Mouse (Mus musculus): ENCODE results near the gene Pakap. TPM values are rescaled to one million over a fixed set of nuclear protein-coding genes. Genes with fewer than 3 reads are reported as not detected.

The Pakap gene
- total RNA-seq (2017) = not detected in 2 replicates

DNA sequence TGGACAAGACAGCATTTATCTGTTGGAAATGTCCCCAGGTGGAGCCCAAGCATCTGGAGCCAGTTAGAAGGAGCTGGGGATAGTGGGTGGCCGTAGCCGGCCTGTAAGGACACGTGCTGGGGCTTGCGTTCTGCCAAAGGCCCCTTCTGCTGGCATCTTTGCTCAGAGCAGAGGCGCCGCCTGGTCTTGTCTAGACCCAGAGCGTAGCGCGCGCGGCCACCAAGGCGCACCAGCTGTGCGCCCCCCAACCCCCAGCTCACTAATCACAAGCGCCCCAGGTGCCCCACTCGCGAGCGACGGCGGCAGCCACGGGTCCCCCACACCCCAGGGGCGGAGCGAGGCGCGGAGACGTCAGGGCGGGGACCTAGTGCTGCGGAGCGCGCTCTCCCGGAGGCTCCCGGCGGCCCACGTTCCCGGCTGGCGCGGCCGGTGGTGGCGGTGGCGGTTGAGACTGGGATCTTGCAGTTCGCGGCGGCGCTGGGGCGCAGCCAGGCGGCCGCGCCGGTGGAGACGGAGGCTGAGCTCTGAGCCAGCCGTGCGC, at the start of gene Pakap:
Gene Pakap (plus strand): TSS at position 514 of the 541 bp plus-strand sequence.
- ATAC-seq (ENCODE audit: extremely low read depth, insufficient number of reproducible peaks, low FRiP score, poor library complexity, severe bottlenecking) = no peak

DNA sequence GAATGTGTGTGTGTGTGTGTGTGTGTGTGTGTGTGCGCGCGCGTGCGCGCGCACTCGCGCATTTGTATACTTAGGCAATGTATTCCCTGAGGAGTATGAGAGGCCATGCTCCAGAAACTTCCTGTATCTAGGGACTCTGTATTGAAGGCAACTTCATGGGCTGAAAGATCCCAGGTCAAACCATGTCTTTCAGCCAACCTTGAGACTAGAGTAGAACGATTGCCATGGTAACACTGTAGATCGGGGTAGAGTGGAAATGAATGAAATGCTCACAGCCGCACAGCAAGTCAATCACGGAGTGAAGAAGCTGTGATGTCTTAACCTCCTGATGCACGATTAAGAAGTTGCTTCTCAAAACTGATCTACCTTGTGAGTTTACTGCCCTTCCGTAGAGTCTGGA, 44.5 kb upstream of the Pakap start:
- ATAC-seq (ENCODE audit: extremely low read depth, insufficient number of reproducible peaks, low FRiP score, poor library complexity, severe bottlenecking) = no peak

DNA sequence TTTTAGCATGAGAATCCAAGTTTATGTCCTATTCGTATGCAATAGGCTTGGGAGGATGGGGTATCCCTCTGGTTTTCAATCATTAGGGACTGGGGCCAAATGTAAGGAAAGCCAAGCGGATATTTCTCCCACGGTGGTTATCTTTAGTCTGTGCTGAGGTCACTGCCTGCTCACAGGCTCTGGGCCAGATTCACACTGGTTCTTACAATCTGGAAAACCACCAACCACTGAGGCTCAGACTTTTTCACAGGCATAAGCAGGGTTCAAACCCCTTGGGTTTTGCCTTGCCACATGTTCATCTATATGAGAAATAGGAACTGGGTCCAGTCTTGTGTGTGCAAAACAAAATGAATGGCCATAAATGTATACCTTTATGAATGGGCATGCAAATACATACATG, 43.5 kb upstream of the Pakap start:
- no peak for ATAC-seq (ENCODE audit: extremely low read depth, insufficient number of reproducible peaks, low FRiP score, poor library complexity, severe bottlenecking)

DNA sequence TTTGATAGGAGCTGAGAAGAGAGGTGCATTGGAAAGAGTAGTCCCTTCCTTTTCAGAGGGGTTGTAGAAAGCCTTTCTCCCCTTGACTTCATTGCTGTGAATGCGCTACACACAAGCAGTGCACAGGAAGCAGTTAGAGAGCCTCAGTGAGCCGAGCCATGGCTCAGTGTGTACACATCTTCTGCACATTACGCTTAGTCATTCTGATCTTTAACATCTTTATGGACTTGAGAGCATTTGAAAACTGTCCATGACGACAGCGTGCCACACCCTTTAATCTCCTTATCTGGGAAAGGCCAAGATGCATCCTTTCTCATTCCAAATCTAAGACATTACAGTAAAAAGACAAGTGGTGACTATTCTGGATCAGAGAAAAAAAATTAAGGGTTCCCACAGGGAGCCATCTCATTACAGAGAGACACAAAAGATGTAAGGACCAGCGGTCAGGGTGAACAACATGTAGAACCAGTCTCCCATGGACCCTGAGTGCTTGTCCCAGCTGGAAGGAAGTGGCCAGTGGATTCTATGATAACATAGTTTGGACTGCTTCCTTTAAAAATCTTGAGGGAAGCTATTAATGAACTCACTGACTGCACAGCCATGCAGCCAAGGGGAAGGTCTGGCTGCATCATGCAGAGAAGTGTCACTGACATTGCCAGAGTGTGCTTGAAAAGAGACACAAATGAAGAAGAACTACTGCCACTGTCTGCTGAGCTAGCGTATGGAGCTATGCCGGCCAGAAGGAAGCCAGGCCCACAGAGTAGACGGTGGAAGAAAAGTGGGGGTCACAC, 42.6 kb upstream of the Pakap start:
- ATAC-seq (ENCODE audit: extremely low read depth, insufficient number of reproducible peaks, low FRiP score, poor library complexity, severe bottlenecking) = no peak

DNA sequence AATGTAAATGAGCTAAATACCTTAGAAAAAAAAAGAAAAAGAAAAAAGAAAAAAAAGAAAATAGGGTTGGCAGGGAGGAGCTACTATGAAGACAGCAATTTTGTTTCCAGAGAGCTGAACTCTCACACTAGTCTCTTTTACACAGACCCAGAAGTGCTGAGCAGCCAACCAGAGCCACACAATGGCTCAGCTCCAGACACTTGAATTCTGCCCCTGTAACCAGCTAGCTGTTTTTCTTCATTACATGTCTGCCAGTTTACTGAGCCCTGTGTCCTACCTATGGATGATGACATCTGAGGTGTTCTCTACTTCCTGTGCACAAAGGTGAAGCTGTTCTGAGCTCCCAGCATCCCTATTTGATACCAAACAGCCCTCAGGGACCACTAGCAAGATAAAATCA, 39.7 kb upstream of the Pakap start:
- no peak for ATAC-seq (ENCODE audit: extremely low read depth, insufficient number of reproducible peaks, low FRiP score, poor library complexity, severe bottlenecking)

DNA sequence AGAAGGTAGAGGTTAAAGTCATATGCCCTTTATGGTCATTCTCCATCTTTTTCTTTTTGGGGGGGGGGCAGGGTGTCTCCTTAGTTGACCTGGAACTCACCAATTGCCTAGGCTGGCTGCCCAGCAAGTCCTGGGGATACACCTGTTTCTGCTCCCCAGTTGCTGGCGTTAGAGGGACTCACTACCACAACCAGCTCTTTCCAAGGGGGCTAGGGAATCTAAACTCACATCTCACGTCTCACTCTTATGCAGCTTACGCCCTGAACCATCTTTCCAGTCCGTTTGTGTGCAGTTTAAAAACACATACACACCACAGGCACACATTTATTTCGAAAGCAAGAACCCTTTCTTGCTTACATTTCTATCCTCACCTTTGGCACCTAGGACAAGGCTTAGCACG, 34.3 kb upstream of the Pakap start:
- no peak for ATAC-seq (ENCODE audit: extremely low read depth, insufficient number of reproducible peaks, low FRiP score, poor library complexity, severe bottlenecking)

DNA sequence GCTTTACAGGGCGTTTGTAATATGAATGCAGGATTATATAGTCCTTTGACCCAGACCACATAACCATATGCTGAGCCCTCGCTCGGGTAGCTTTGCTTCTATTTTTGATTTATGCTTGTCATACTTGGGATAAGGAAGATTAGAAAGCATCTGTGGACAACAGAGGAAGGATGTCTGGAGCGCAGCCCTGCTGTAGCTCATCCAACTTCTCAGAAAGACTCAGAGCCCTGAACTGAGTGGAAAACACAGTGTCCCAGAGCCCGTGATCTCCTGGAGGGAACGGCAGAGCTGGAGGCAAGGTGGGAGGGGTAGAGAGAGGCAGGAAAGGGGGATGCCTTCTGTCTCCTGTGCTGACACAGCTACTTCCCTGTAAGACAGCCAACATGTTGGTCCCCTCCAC, 33.7 kb upstream of the Pakap start:
- ATAC-seq (ENCODE audit: extremely low read depth, insufficient number of reproducible peaks, low FRiP score, poor library complexity, severe bottlenecking) = no peak

DNA sequence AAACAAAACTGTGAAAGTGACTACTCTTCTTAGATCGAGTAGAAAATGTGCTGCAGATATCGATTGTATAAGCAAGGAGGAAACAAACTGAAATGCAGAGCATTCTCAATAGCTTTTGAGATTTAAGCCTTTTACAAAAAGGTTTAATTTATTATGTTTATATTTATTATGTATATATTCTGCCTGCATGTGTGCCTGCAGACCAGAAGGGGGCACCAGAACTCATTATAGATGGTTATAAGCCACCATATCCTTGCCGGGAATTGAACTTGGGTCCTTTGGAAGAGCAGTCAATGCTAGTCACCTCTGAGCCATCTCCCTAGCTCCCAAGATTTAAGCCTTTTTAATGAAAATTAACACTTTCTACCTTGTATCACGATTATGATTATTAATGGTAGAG, 32.9 kb upstream of the Pakap start:
- ATAC-seq (ENCODE audit: extremely low read depth, insufficient number of reproducible peaks, low FRiP score, poor library complexity, severe bottlenecking) = no peak

DNA sequence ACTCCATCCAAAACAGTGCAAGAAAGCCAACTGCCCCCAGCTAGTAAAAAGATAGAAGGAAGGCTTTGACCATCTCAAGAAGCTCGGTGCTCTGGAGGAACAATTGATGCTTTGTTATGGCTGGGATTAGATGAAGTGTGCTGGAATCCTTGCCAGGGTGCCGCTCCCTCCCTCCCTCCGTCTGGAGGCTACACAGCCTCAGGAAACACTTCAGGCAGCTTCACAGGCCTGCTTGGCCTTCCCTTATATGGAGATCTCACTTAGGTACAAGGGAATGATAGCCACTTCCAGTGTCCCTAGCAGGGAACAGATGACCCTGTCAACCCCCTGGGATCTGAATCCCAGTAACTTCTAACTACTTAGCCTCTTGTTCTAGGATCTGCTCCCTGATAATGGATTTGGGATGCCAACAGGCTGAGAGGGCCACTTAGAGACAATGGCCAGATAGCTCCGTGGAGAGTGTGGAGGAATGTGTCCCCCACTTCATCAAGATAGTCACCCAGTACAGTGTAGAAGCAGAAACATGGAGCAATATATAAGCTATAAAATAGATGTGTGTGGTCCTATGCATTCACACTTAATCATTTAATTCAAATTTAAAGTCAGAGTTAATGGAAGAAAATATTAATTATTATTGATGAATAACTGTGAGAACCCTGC, 29.8 kb upstream of the Pakap start:
- no peak for ATAC-seq (ENCODE audit: extremely low read depth, insufficient number of reproducible peaks, low FRiP score, poor library complexity, severe bottlenecking)

DNA sequence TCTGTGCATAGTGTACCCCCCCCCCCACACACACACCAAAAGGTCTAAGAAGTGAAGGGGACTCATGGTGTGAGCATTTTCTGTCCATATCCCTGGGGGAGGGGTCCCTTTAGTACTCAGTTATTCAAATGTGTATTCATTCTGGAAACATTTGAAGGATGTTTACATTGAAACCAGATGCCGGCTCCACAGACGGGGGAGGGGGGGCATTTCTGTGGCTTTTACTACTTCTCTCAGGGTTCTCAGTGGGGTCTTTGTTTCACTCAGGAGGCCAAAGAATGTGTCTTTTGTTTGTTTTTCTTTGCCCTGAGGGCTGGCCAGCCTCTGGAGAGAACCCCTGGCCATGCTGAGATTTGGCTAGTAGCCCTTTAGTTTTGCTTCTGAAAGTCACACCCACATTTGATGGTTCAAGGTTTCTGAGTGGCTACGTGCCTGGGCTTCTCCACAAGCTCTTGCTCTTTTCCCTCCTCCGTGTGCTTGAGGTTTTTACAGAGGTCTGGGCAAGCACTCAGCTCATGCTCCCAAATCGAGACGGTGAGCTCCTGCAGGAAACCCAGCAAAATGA, 24.2 kb upstream of the Pakap start:
- ATAC-seq (ENCODE audit: extremely low read depth, insufficient number of reproducible peaks, low FRiP score, poor library complexity, severe bottlenecking) = no peak

DNA sequence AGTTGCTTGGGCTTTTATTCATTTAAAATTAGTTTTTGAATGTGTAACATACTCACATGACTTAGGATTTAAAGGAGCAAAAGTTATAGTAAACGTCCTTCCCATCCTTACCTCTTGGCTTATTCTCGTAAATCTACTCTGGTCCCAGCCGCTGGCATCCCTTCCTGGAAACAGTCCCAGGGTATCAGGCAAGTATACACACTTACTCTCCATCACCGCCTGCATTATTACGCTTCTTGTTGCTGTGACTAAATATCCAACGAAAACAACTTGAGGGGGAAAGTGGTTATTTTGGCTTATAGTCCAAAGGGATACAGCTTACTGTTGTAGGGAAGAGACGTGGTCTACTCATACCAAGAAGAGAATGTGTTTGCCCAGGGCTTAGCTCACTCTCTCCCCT, 20.2 kb upstream of the Pakap start:
- ATAC-seq (ENCODE audit: extremely low read depth, insufficient number of reproducible peaks, low FRiP score, poor library complexity, severe bottlenecking) = no peak

DNA sequence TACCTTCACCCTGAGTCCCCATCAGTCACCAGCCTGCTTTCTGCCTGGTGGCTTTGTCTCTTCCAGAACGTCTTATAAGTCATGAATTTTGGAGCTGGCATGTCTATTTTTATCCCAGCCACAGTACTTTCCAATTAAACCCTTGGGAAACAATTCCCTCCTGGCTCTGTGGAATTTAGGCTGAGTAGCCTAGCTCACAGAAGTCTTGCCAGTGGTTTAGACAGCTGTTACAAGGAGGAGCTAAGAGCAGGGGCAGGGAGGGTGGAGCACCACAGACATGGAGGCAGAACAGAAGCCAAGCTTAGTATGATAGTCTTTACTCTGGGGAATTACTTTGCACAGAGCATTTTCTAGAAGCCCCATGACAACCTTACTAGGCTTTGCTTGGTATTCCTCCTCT, 17.8 kb upstream of the Pakap start:
- no peak for ATAC-seq (ENCODE audit: extremely low read depth, insufficient number of reproducible peaks, low FRiP score, poor library complexity, severe bottlenecking)

DNA sequence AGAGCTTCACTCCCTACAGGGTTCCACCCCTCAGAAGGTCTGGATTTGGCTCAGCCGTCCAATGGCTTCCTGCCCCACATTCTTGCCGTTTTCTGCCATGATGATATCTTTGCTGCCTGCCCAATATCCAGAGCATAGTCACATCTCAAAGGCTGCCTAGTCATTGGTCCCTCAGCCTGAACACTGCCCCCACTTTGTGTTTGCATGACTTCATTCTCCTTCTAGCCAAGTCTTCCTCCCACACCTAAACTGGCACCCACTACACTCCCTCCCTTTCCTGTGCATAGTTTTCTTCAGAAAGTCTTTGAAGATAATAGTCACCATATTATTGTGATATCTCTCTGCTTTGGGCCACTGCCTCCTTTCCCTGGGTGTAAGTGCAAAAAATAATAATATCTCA, 10.9 kb upstream of the Pakap start:
- ATAC-seq (ENCODE audit: extremely low read depth, insufficient number of reproducible peaks, low FRiP score, poor library complexity, severe bottlenecking) = no peak

DNA sequence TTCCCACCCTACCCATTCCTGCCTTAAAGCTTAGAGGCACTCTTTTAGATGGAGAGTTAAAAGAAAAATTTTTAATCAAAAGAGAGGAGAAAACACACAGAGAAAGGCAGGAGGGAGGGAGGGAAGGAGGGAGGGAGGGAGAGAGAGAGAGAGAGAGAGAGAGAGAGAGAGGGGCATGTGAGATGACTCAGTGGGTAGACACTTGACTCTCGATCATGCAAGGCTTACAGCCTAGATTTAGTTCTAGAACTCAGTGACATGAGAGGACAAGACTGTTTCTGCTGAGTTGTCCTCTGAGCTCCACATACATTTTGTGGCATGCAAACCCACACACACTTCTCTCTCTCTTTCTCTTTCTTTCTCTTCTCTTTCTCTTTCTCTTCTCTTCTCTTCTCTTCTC, 8.5 kb upstream of the Pakap start:
- no peak for ATAC-seq (ENCODE audit: extremely low read depth, insufficient number of reproducible peaks, low FRiP score, poor library complexity, severe bottlenecking)

DNA sequence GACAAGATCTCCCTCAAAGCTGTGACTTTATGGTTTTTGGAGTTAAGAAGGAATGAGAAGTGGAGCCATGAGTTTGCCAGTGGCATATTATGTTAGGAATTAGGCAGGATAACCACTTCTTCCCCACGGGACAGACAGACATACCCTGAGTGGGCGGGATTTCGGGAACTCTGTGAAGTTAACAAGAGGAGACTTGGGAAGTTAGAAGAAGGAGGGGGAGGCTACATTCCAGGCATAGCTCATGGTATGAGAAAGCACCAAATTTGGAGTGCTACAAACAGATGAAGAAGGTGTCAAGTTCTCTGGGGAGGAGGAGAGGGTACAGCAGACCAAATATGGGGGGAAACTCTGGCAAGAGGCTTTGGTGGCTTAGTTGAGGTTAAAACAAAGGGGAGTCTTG, 8.0 kb upstream of the Pakap start:
- ATAC-seq (ENCODE audit: extremely low read depth, insufficient number of reproducible peaks, low FRiP score, poor library complexity, severe bottlenecking) = no peak

DNA sequence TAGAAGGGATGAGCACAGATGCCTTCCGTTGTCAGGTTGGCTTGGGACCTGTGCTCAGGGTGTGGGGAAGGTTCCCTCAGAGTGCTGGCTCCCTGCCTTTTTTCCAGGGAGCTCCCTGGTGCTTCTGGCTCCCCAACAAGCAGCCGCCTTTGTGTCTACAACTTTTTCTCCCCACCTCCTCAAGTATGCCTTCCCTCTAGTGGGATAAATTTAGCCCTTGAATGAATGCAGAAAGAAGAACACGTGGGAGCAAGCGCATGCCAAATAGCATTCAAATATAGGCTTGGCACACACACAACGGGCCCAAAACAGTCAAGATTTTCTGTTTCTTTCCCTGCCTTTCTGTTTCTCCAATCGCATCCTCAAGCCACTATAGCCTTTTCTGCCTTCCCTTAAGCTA, 6.9 kb upstream of the Pakap start:
- no peak for ATAC-seq (ENCODE audit: extremely low read depth, insufficient number of reproducible peaks, low FRiP score, poor library complexity, severe bottlenecking)

DNA sequence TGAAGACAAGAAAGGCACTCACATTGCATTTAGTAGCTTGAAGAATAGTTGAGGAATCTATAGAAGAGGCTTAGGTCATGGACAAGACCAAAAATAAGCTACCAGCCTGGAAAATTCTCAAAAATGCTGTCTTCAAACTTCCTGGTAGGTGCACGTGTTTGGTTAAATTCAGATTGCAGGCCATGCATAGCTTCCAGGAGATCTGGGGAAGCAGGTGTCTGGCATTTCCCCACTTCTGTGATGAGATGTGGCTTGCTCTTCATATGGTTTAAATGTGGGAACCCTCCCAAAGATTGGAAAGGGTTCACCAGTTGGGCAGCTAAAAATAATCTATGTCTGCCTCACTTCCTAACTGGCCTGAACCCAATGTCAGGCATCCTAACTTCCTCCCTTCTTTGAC, 2.7 kb upstream of the Pakap start:
- no peak for ATAC-seq (ENCODE audit: extremely low read depth, insufficient number of reproducible peaks, low FRiP score, poor library complexity, severe bottlenecking)

DNA sequence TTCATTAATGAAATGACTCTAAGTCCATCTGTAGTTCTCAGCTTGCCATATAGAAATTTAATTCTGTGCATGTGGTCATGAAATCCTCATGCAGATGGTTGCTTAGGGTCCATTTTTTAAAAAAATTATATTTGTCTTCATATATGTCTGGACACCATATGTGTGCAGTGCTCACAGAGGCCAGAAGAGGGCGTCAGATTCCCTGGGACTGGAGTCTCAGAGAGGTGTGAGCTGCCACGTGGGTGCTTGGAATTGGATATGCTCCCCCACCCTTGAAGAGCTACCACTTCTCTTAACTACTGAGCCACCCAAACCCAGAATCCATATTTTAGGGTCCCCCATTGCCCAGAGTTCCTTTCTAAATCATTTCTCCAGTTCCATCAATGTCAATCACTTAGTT, 2.2 kb upstream of the Pakap start:
- ATAC-seq (ENCODE audit: extremely low read depth, insufficient number of reproducible peaks, low FRiP score, poor library complexity, severe bottlenecking) = no peak

DNA sequence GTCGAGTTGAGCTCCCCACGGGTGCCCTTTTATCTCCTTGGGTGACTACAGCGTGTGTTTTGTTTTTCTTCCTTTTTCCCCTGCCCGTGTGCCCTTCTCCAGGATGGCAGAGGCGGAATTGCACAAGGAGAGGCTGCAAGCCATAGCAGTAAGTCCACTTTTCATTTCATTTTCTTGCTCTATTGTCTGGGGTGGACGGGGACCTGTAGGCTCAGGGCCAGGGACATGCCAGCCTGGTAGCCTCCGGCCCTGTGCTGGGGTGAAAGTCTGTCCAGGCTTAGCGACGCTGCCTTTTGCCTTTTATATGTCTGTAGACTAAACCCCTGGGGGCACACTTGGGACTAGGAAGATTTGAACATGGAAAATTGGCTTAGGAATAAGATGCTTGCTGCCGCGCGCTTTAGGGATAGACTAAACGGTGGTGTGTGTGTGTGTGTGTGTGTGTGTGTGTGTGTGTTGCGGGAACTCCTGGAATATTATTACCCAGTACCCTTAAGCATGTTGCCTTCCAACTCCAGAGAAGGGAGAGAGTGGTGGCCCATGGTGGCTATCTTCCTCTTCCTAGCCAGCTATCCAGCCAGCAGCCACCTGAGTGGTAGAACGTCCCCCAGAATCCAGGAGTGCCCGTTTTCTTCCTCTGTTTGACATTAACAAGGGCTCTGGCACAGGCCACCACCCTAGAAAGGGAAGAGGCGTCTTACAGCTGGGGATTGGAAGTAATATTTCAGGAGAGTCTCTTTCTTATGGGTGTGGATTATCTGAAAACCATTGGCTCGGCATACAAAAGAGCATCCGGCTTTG, 489 bp downstream of the Pakap start:
- ATAC-seq (ENCODE audit: extremely low read depth, insufficient number of reproducible peaks, low FRiP score, poor library complexity, severe bottlenecking) = no peak

DNA sequence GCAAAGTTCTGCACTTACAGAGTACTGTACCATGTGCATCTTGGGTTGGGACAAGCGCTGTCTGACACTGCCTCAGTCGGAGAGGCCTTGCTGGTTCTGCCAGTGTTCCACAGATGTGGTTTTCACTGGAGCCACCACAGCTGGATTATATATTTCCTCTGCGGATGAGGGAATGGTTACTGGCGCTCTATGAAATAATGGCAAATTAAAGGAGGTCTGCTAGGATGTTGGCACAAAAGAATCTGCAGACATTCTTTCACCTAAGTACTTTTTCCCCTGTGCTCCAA, 1.0 kb downstream of the Pakap start:
- no peak for ATAC-seq (ENCODE audit: extremely low read depth, insufficient number of reproducible peaks, low FRiP score, poor library complexity, severe bottlenecking)

Data from neutrophil, adult 5-6 weeks (primary cell).